Mouse (Mus musculus) limb, embryonic 14.5 days (tissue): ENCODE measurements around the gene Nrxn3. TPM values are rescaled to one million over a fixed set of nuclear protein-coding genes. Genes with fewer than 3 reads are reported as not detected.

Experiments
- ATAC-seq: fragments of 200-750 bp; cut with Nextera tagmentation; 2 replicates; pipeline ENCODE4 v1.8.0; 2017; ENCODE audit warnings: low read depth, moderate number of reproducible peaks, moderate TSS enrichment; ENCODE audit not compliant: low FRiP score
- DNase-seq: peaks from one replicate; pipeline ENCODE4 v3.0.0-alpha.2; 2015; ENCODE audit warnings: low spot score
- H3K27ac ChIP-seq: fragments of 300-500 bp; sonication (generic); replicated peaks from 2 replicates; pipeline ENCODE4 v1.5.1; 2014; ENCODE audit warnings: low read depth, mild to moderate bottlenecking, low read length, moderate library complexity, mixed read lengths
- H3K27me3 ChIP-seq: fragments of 300-500 bp; sonication (generic); 2 replicates; pipeline ENCODE4 v1.6.1; 2014; ENCODE audit warnings: low read length, mixed read lengths; ENCODE audit not compliant: control insufficient read depth, insufficient read depth
- H3K36me3 ChIP-seq: fragments of 300-500 bp; sonication (generic); 2 replicates; pipeline ENCODE4 v1.6.1; 2014; ENCODE audit warnings: mild to moderate bottlenecking, low read length, moderate library complexity, mixed read lengths; ENCODE audit not compliant: control insufficient read depth, insufficient read depth
- H3K4me1 ChIP-seq: fragments of 300-500 bp; sonication (generic); 2 replicates; pipeline ENCODE4 v1.6.1; 2014; ENCODE audit warnings: antibody characterized with exemption, low read length, mixed read lengths; ENCODE audit not compliant: control insufficient read depth, insufficient read depth
- H3K4me2 ChIP-seq: fragments of 300-500 bp; sonication (generic); replicated peaks from 2 replicates; pipeline ENCODE4 v1.6.1; 2014; ENCODE audit warnings: low read depth, mild to moderate bottlenecking, low read length, moderate library complexity; ENCODE audit not compliant: severe bottlenecking
- H3K4me3 ChIP-seq: fragments of 300-500 bp; sonication (generic); replicated peaks from 2 replicates; pipeline ENCODE4 v1.5.1; 2014; ENCODE audit warnings: low read length
- H3K9ac ChIP-seq: fragments of 300-500 bp; sonication (generic); 2 replicates; pipeline ENCODE4 v1.6.1; 2014; ENCODE audit warnings: mild to moderate bottlenecking, low read depth, low read length, moderate library complexity; ENCODE audit not compliant: severe bottlenecking
- H3K9me3 ChIP-seq: fragments of 300-500 bp; sonication (generic); 2 replicates; pipeline ENCODE4 v1.6.1; 2016; ENCODE audit warnings: low read length; ENCODE audit not compliant: control insufficient read depth
- POLR2A ChIP-seq: fragments of 200-500 bp; IDR thresholded peaks from 2 replicates; pipeline ENCODE4 v1.8.0; 2012; ENCODE audit warnings: inconsistent platforms, mild to moderate bottlenecking, moderate library complexity, borderline replicate concordance; ENCODE audit not compliant: insufficient read depth, insufficient read length; ENCODE audit errors: extremely low read depth
- WGBS: fragments of 180-500 bp; shearing (Covaris S2); extraction: QIAGEN DNeasy Blood & Tissue Kit; methylation state at CpG from one replicate; pipeline ENCODE4 v1.1.7; 2014; 5-methylcytosine and 5-hydroxymethylcytosine counted together
- polyA plus RNA-seq, 2 experiments: library from polyadenylated mRNA; depleted of rRNA in 1 of 2; stranded (reverse) in 1 of 2; unstranded in 1 of 2; fragments of >200 nt; fragmentation: Nextera tagmentation in 1 of 2; extraction: Ambion mirVana in 1 of 2; gene quantifications; 2 replicates each; pipeline versions ENCODE4 v1.2.1 to v1.2.3; 2012 to 2014

Gene Nrxn3
- polyA plus RNA-seq, 2 experiments: 0.74 to 1.4 TPM

DNA sequence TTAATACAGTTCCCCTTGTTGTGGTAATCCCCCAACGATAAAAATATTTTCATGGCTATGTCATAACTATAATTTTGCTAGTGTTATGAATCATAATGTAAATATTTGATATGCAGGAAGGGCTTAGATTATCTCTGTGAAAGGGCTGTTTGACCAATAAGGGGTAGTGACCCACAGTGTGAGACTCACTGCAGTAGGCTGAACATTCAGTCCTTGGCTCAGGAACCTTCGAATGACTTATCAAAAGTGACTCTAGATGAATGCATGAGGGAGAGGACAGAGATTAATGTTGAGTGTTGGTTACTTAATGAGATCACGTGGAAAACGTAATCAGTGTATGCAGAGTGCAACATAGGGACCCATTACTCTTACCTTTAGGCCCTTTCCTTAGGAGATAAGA lies 243.7 kb downstream of the Nrxn3 start:
- no peaks in the 10 kb centered on the region for H3K9me3 ChIP-seq
- H3K36me3 ChIP-seq: no peaks in the 10 kb centered on the region
- TF ChIP-seq POLR2A: no peak
- H3K27me3 ChIP-seq: no peaks in the 10 kb centered on the region
- no peak overlapping the region for H3K9ac ChIP-seq
- no peak for ATAC-seq
- no peak overlapping the region for H3K27ac ChIP-seq
- H3K4me1 ChIP-seq: no peaks in the 10 kb centered on the region
- 84% methylated on average over 4 of the region's 4 CpGs for WGBS
- DNase-seq: no peak
- H3K4me2 ChIP-seq: no peak overlapping the region
- no peak overlapping the region for H3K4me3 ChIP-seq

DNA sequence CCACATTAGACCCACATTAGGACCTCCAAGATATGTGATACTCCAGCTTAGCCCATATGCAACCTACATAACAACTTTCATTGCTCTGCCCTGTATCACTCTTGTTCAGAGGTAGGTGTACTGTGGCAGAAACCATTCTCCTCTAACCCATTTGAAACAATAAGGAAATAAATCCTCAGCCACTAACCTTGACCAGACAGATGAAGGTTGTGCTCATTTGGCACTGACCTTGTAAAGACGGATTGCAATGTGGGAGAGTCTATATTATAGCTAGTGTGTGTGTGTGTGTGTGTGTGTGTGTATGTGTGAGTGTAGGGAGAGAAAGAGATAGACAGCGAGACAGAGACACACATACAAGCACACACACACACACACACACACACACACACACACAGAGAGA lies 253.9 kb downstream of the Nrxn3 start:
- 67% methylated on average over 2 of the region's 2 CpGs for WGBS
- no peak for DNase-seq
- Histone ChIP-seq H3K9ac (no peak overlapping the region), H3K4me1 (no peaks in the 10 kb centered on the region), H3K4me2 (no peak overlapping the region), H3K27me3 (no peaks in the 10 kb centered on the region), H3K4me3 (no peak overlapping the region), H3K36me3 (no peaks in the 10 kb centered on the region), H3K9me3 (no peaks in the 10 kb centered on the region), H3K27ac (no peak overlapping the region)
- no peak for ATAC-seq
- no peak for TF ChIP-seq POLR2A

DNA sequence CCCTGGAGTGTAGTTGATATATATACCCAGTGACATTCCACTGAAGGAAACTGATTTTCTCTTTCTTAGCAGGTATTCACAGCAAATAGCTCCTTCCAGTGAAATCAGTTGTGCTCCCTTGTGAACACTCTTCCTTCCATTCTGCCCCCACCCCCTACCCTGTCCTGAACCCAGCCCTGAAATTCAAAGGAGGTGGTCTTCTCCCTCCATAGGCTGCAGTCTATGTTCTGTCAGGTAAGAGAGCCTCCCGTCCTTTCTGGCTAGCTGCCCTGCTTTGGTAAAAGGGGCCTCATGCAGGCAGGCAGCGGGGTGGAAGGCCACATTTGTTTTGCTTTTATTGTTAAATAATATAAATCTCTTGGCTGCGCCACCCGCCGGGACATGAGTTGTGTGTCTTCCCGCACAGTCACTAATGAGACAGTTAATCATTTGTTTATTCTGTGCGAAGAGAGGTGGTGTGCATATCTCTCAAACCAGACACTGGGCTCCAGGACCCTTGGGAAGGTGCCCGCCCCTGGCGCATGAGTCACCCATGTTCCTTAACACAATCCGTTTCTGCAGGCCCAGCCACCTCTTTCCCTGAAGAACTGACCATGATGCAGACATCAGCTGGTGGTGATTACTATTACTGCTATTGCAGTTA lies 261.1 kb downstream of the Nrxn3 start:
- Histone ChIP-seq H3K4me3 (no peak overlapping the region), H3K27me3 (no peaks in the 10 kb centered on the region), H3K27ac (no peak overlapping the region), H3K9me3 (no peaks in the 10 kb centered on the region), H3K4me2 (no peak overlapping the region), H3K4me1 (peaks cover 6% of the 10 kb centered on the region; the same call in 1 of the 2 replicates), H3K36me3 (no peaks in the 10 kb centered on the region), H3K9ac (no peak overlapping the region)
- WGBS: 24% methylated on average over 10 of the region's 10 CpGs
- DNase-seq (no peak), ATAC-seq (no peak)
- no peak for TF ChIP-seq POLR2A

- Histone ChIP-seq H3K9ac (no peak overlapping the region), H3K27ac (no peak overlapping the region), H3K36me3 (no peaks in the 10 kb centered on the region), H3K4me1 (peaks cover 6% of the 10 kb centered on the region; the same call in 1 of the 2 replicates), H3K4me2 (no peak overlapping the region), H3K9me3 (no peaks in the 10 kb centered on the region), H3K4me3 (no peak overlapping the region), H3K27me3 (no peaks in the 10 kb centered on the region)
- ATAC-seq (no peak), DNase-seq (no peak)
- no peak for TF ChIP-seq POLR2A
- 9% methylated on average over 8 of the region's 8 CpGs for WGBS
Measured at GRCm38 (mm10) chr12:88984375-88984774, 261.7 kb downstream of the Nrxn3 start.

DNA sequence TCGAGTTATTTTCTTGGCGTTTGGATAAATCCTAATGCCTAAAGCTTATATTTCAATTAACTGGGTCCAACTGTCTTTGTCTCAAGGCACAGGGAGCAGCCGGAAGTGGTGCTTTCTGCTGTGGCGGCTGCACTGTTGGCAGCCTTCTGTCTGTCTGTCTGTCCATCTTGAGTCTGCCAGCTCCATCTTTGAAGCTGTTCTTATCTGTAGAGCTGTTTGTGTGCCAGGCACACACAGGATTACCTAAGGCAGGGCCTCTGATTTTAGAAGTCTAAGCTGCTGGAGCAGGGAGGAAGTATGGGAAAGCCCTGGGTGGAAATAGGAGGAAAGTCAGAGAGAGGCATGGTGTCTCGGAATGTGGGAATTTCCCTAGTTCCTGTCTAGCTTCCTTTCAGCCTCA lies 262.1 kb downstream of the Nrxn3 start:
- no peak overlapping the region for H3K4me3 ChIP-seq
- no peak for ATAC-seq

More for the DNA sequence above, 262.1 kb downstream of the Nrxn3 start:
- Histone ChIP-seq H3K4me2 (no peak overlapping the region), H3K9ac (no peak overlapping the region), H3K27ac (no peak overlapping the region), H3K27me3 (no peaks in the 10 kb centered on the region), H3K9me3 (no peaks in the 10 kb centered on the region), H3K36me3 (no peaks in the 10 kb centered on the region), H3K4me1 (peaks cover 6% of the 10 kb centered on the region; the same call in 1 of the 2 replicates)
- TF ChIP-seq POLR2A: no peak
- 27% methylated on average over 5 of the region's 5 CpGs for WGBS
- DNase-seq: no peak
